Mouse (Mus musculus): ENCODE data around the gene Dus3l.

Gene Dus3l

GRCm38 (mm10) chr17:56792588-56792987, 28.0 kb downstream of the Dus3l start:
- DNase-seq: no peak

GRCm38 (mm10) chr17:56793614-56794319, 29.2 kb downstream of the Dus3l start:
- DNase-seq: no peak

DNA sequence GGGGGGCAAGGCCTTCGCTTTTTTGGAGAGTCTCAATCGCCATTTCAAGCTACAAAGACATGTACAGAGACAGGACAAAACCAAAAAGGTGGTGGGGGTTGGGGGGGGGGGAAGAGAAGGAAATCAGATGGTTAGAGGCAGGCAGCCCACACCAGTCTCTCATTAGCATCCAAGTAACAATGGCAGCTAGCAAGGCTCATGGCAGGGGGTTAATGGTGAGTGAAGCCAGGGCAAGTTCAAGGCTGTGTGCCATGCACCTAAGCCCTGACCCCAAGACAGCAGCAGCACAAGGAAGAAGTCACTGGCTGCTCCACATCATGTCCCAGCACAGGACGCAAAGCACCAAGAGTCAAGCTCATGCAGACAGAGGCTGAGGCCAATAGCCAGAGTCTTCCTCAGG, 34.7 kb downstream of the Dus3l start:
- no peak for DNase-seq

DNA sequence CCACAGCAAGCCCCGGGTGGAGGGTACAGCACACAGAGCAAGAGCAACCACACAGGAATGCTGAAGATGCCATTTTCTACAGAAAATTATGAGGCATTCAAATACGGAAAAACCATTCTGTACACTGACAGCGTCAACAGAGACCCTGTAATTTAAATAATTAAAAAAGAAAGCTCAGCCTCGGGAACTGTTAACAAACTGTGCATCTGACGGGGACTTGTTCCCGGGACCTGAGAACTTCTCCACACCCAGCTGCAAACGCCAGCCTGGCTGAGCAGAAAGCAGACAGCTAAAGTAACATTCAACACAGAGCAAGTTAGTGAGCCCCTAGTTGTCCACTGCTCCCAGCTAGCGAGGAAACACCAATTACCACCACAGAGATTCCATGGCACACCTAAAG, 37.5 kb downstream of the Dus3l start:
- no peak for DNase-seq

GRCm38 (mm10) chr17:56804952-56805351, 40.4 kb downstream of the Dus3l start:
- DNase-seq: no peak

DNA sequence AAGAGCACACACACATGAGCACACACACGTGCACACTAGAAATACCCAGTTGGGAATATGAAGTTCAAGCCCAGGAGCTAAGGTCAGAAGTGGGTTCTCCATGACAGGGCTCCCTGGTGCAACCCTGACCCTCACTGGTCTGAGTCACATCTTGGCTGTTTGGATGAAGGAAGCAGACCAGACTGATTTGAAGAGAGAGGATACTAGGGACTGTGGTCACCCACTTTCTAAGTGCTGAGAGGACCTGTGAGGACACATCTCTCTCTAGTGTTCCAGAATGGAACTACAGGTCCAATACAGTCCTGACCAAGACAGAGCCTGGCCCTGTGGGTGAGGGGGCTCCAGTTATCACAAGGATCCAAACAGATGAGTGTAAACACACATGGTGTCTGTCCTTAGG, 41.2 kb downstream of the Dus3l start:
- DNase-seq: no peak

GRCm38 (mm10) chr17:56808518-56808917, 44.0 kb downstream of the Dus3l start:
- DNase-seq: peak; percentile 79 to 86

DNA sequence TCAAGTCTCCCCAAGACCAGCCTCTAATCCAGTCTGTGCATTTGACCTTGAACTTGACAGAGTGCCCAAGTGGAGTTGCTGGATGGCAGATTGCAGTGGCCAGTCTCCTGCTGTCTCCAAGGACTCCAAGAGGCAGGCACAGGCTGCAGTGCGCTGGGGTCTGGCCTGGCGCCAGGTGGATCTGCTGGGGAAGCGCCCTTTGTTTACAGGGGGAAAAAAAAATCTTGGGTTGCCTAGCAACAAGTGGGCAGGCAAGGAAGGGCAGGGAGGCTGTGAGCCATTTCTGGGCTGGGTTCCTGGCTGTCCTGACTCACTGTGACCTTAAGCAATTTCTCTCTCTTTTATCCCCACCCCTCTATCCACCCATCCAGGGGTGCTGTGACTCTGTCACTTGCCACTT, 45.7 kb downstream of the Dus3l start:
- peak; percentile 90 to 94 for DNase-seq

GRCm38 (mm10) chr17:56814316-56815056, 49.9 kb downstream of the Dus3l start:
- peak; percentile 85 to 90 for DNase-seq

- DNase-seq: no peak
These were observed 50.4 kb downstream of the Dus3l start for GRCm38 (mm10) chr17:56815057-56815345.

- DNase-seq: no peak
These were observed 53.6 kb downstream of the Dus3l start for GRCm38 (mm10) chr17:56818067-56818636.

GRCm38 (mm10) chr17:56819032-56819545, 54.5 kb downstream of the Dus3l start:
- no peak for DNase-seq
